Mouse (Mus musculus) gastrocnemius, postnatal 25 days (tissue): ENCODE data around the gene Krtap10-4. TPM values are rescaled to one million over a fixed set of nuclear protein-coding genes. Genes with fewer than 3 reads are reported as not detected.
"Not testable (repeated sequence)": the region's sequence is repeated elsewhere in the genome, so short reads cannot be mapped to it uniquely, and the experiment has no call there.

Experiments
- DNase-seq: peaks from one replicate; pipeline ENCODE4 v3.0.0; 2022
- long read RNA-seq, 2 experiments: library from polyadenylated mRNA; stranded (forward); transcript quantifications; one replicate each; pipeline ENCODE4 v2.0.0; 2021
- total RNA-seq, 2 experiments: library from RNA; stranded (reverse); gene quantifications; 1 replicate in 1 of 2; 2 replicates in 1 of 2; pipeline ENCODE4 v1.2.3; 2021

Gene Krtap10-4
- not detected for total RNA-seq
- long read RNA-seq, experiment 1 = 0 reads
- long read RNA-seq, experiment 2 = 0 reads

GRCm38 (mm10) chr10:77826951-77827350 lies at the start of gene Krtap10-4:
Krtap10-4 (minus strand) TSS chr10:77827095.
- no peak for DNase-seq

GRCm38 (mm10) chr10:77869651-77870050 lies 42.8 kb upstream of the Krtap10-4 start:
- no peak for DNase-seq

- DNase-seq = no peak
Observed at GRCm38 (mm10) chr10:77867546-77867945, 40.7 kb upstream of the Krtap10-4 start.

- no peak for DNase-seq
Observed at GRCm38 (mm10) chr10:77864762-77865143, 37.9 kb upstream of the Krtap10-4 start.

- no peak for DNase-seq
Observed at GRCm38 (mm10) chr10:77864067-77864761, 37.3 kb upstream of the Krtap10-4 start.

- no peak for DNase-seq
Observed at GRCm38 (mm10) chr10:77861675-77862074, 34.8 kb upstream of the Krtap10-4 start, which contains the start of gene Gm3285. Gm3285 (plus strand) TSS chr10:77861975.

GRCm38 (mm10) chr10:77852559-77852958 lies 25.7 kb upstream of the Krtap10-4 start, which contains the start of gene Gm10318:
Gm10318 (plus strand) TSS chr10:77852859.
- no peak for DNase-seq

GRCm38 (mm10) chr10:77847538-77847937 lies 20.6 kb upstream of the Krtap10-4 start:
- no peak for DNase-seq

- DNase-seq = no peak
Observed at GRCm38 (mm10) chr10:77846961-77847360, 20.1 kb upstream of the Krtap10-4 start.

- no peak for DNase-seq
Observed at GRCm38 (mm10) chr10:77846503-77846902, 19.6 kb upstream of the Krtap10-4 start, which contains the start of gene Gm36176. Gm36176 (plus strand) TSS chr10:77846803.

- DNase-seq = no peak
Observed at GRCm38 (mm10) chr10:77839006-77839405, 12.1 kb upstream of the Krtap10-4 start.

GRCm38 (mm10) chr10:77835647-77836046 lies 8.8 kb upstream of the Krtap10-4 start, which contains the start of gene Krtap10-10:
Krtap10-10 (plus strand) TSS chr10:77835947.
- no peak for DNase-seq

GRCm38 (mm10) chr10:77819203-77819602 lies 7.7 kb downstream of the Krtap10-4 start:
- DNase-seq = no peak

GRCm38 (mm10) chr10:77818523-77818922 lies 8.4 kb downstream of the Krtap10-4 start:
- DNase-seq = no peak

- no peak for DNase-seq
Observed at GRCm38 (mm10) chr10:77815514-77815913, 11.4 kb downstream of the Krtap10-4 start.

- DNase-seq = no peak
Observed at GRCm38 (mm10) chr10:77814382-77814781, 12.5 kb downstream of the Krtap10-4 start, which contains the start of gene Gm2696. Gm2696 (plus strand) TSS chr10:77814682.

- DNase-seq = no peak
Observed at GRCm38 (mm10) chr10:77811743-77812142, 15.2 kb downstream of the Krtap10-4 start, which contains the start of gene Gm9507. Gm9507 (minus strand) TSS chr10:77811843.

- no peak for DNase-seq
Observed at GRCm38 (mm10) chr10:77804095-77804494, 22.8 kb downstream of the Krtap10-4 start.

- DNase-seq = no peak
Observed at GRCm38 (mm10) chr10:77798921-77799508, 27.9 kb downstream of the Krtap10-4 start, which contains the start of gene Gm19668. Gm19668 (minus strand) TSS chr10:77799133.

- DNase-seq = not testable (repeated sequence)
Observed at GRCm38 (mm10) chr10:77798164-77798920, 28.6 kb downstream of the Krtap10-4 start.

- DNase-seq = no peak
Observed at GRCm38 (mm10) chr10:77797677-77798076, 29.2 kb downstream of the Krtap10-4 start.

- no peak for DNase-seq
Observed at GRCm38 (mm10) chr10:77794976-77795375, 31.9 kb downstream of the Krtap10-4 start, which contains the start of gene Gm9639. Gm9639 (minus strand) TSS chr10:77795076.
